Mouse (Mus musculus): ENCODE data around the gene Tcf7l1. TPM values are rescaled to one million over a fixed set of nuclear protein-coding genes. Genes with fewer than 3 reads are reported as not detected.

The Tcf7l1 gene
- total RNA-seq, 2 experiments from 2014 or later = 10.5 to 11.9 TPM

DNA sequence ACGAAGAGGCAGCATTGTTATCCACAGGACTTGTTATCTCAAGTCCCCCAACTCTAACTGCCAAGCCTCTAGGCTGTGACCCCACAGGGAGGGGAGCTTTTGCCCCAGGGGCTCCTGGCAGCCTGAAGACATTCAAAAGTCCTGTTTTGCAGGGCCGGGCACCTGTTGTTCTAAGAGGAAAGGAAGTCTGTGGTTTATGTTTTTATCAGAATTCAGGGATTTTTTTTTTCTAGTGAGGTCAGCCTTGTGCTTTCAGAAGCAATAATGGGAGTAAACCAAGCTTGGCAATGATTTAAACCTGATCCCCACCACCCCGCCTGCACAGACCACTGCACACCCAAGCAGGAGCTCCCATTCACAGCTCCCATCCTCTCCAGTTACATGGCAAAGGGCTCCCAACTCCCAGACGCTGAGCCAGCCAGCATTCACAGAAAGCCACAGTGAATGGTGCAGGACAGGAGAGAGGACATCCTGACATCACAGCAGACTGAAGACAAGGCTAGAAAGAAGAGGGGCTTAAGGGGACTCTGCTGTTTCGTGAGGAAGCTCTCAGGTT is 40.1 kb downstream of the Tcf7l1 start:
- DNase-seq = no peak
- intact Hi-C loops (cut with DNase I) = loop anchor here (2.0 kb wide), 1 partner anchor 68 kb away; no protein-coding TSS in a partner anchor

GRCm38 (mm10) chr6:72748421-72748820 is 40.6 kb downstream of the Tcf7l1 start:
- intact Hi-C loops (cut with DNase I) = loop anchor here (2.0 kb wide), 1 partner anchor 68 kb away; no protein-coding TSS in a partner anchor
- DNase-seq = no peak

DNA sequence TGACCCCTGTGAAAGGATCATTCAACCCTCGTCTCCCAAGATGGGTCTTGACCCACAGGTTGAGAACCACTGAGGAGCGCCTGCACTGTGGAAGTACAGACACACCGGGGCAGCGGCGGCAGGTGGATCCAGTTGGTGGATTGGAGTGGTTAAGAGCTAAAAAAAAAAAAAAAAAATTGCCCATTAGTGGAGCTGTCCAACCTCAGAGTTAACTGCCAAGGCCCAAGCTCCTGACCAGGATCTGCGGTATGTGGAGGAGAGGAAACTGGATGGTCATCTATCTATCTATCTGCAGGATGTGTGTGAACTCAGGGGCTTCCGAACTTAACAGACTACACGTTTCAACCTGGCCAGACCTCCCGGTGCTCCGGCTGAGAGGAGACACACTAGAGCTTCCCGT is 41.2 kb downstream of the Tcf7l1 start:
- intact Hi-C loops (cut with DNase I) = loop anchor here (2.0 kb wide), 1 partner anchor 67 kb away; no protein-coding TSS in a partner anchor
- no peak for DNase-seq

- intact Hi-C loops (cut with DNase I) = no loop called here
- no peak for DNase-seq
Measured at GRCm38 (mm10) chr6:72747156-72747555, 41.9 kb downstream of the Tcf7l1 start.

DNA sequence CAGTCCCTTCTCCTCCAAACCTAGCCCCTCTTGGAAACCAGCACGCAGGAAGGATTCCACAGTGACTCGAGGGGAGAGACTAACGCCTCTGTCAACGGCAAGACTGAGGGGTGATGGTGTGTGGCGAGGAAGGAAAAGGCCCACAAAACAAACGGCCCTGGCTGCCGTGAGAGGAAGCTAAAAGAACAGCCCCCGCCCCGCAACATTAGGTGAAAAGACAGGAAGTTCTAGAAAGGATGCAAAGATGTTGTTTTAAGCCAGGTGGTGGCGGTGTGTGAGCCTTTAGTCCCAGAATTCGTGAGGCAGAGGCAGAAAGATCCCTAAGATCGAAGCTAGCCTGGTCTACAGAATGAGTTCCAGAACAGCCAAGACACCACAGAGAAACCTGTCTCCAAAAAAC is 43.3 kb downstream of the Tcf7l1 start:
- DNase-seq = no peak

GRCm38 (mm10) chr6:72744144-72744800 is 44.8 kb downstream of the Tcf7l1 start:
- no peak for DNase-seq
- intact Hi-C loops (cut with DNase I) = no loop called here

More for the DNA sequence above, 43.3 kb downstream of the Tcf7l1 start:
- intact Hi-C loops (cut with DNase I) = no loop called here

GRCm38 (mm10) chr6:72743624-72744041 is 45.4 kb downstream of the Tcf7l1 start:
- intact Hi-C loops (cut with DNase I) = no loop called here
- DNase-seq = no peak

GRCm38 (mm10) chr6:72742331-72742730 is 46.7 kb downstream of the Tcf7l1 start:
- intact Hi-C loops (cut with DNase I) = no loop called here
- DNase-seq = no peak

- intact Hi-C loops (cut with DNase I) = no loop called here
- peak; percentile 39 to 41 for DNase-seq
Measured at GRCm38 (mm10) chr6:72740596-72741421, 48.2 kb downstream of the Tcf7l1 start.

DNA sequence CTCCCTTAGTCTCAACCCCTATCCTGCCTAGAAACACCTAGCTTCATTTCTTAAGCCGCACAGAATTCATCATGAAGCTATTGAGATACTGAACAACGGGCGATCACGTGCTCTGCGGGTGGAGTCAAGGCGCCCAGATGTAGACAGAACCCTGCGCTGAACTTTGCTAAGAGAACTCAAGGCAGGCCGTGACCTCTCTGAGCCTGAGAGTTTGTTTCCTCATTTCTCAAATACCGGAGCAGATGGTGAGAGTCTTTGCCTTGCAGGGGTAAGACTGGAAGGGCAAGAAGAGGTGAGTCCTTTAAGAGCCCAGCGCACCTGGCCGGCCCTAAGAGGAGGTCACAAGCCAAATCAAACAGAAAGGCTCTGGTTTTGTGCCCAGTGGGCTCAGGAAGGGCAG is 52.2 kb downstream of the Tcf7l1 start:
- no peak for DNase-seq
- intact Hi-C loops (cut with DNase I) = no loop called here

GRCm38 (mm10) chr6:72735206-72735605 is 53.8 kb downstream of the Tcf7l1 start:
- intact Hi-C loops (cut with DNase I) = no loop called here
- no peak for DNase-seq

DNA sequence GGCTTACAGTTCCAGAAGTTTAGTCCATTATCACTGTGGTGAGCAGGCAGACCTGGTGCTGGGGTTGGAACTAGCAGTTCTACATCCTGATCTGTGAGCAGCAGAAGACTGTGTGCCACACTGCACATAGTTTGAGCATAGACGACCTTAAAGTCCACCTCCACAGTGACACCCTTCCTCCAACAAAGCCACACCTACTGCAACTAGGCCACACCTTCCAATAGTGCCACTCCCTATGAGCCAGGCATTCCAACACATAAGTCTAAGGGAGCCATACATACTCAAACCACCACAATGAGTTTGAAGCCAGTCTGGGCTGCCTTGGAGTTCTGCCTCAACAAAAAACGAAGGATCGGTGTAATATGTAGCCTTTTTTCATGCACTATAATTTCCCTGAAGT is 55.7 kb downstream of the Tcf7l1 start:
- no peak for DNase-seq
- intact Hi-C loops (cut with DNase I) = no loop called here

- intact Hi-C loops (cut with DNase I) = no loop called here
- DNase-seq = no peak
Measured at GRCm38 (mm10) chr6:72732109-72732508, 56.9 kb downstream of the Tcf7l1 start.

DNA sequence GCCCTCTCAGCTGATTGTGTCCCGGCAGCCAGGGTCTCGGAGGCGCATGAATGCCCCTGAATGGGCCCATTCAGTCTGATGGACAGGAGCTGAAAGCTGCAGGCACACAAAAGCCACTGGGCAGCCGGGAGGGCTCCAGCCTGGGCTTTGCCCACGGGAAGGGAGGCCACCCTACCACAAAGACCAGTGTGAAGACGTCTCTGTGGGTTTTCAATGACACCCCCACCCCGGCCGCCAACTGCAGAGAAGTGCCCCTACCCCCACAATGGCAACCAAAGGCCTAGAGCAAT is 58.5 kb downstream of the Tcf7l1 start:
- intact Hi-C loops (cut with DNase I) = no loop called here

DNA sequence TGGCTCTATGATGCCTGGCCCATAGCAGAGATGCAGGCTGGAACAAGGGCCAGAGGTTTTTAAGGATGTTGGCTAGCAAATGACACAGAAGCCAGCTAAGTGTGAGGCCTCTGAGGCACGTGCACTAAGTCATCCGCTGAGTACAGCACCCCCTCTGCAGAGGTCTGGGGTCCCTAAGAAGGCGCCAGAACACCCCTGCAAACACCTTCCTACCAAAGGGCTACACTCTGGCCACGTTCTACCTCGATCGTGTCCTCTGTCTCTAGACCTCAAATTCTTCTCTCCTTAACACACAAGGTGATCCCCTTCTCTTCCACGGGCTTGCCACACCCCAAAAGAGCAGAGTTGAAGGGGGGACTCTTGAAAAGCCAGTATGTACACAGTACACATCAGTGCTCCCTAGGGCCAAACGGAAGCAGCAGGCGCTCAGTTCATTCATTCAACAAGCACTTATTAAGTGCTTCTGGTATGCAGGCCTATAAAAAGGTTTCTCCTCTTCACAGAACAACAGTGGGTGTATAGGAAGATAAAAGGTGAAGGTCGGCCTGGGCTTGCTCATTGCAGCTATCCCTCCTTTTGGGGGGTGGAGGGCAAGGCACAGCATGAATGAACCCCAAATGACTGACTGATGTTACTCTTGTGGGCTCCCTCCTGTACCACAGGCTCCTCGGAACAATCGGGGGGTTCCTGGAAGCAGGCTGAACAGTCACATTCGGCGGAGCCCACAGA is 59.1 kb downstream of the Tcf7l1 start:
- intact Hi-C loops (cut with DNase I) = no loop called here

More for the DNA sequence above, 58.5 kb downstream of the Tcf7l1 start:
- no peak for DNase-seq

GRCm38 (mm10) chr6:72727826-72728225 is 61.2 kb downstream of the Tcf7l1 start:
- DNase-seq = no peak
- intact Hi-C loops (cut with DNase I) = no loop called here

More for the DNA sequence above, 59.1 kb downstream of the Tcf7l1 start:
- no peak for DNase-seq

DNA sequence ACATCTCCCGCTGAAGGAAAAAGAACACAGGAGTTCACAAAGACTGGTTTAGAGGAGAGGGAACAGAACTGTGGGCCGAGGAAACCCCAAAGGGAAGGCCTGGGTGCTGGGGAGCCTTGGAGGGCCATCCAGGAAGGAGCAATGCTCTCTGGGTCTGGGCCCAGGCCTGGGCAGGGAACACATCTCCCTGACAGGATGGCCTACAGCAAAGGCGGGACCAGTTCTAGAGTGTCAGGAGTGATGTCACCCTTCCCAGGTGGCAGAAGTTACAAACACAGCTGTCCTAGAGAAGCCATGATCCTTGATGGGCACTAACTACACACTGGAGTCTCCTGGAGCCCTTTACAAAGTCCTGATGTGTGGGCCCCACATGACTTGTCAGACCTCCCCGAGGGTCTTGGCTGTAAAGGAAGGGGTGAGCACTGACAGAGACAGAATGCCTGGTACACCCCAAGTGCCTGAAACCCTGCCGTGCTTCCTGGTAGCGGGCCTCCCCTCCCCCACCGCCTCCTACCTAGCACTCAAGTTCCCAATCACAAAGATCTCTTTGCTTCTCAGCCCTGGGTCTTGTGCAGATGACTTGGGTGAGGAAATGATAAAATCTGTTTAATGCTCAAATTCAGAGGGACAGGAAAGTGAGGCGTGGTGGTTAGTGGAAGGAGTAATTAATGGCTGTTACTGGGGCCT is 64.4 kb downstream of the Tcf7l1 start:
- no peak for DNase-seq
- intact Hi-C loops (cut with DNase I) = no loop called here

- intact Hi-C loops (cut with DNase I) = no loop called here
Measured at GRCm38 (mm10) chr6:72723731-72724385, 65.2 kb downstream of the Tcf7l1 start.

GRCm38 (mm10) chr6:72723143-72723542 is 65.9 kb downstream of the Tcf7l1 start:
- no peak for DNase-seq
- intact Hi-C loops (cut with DNase I) = no loop called here

More at GRCm38 (mm10) chr6:72723731-72724385, 65.2 kb downstream of the Tcf7l1 start:
- DNase-seq = no peak

- intact Hi-C loops (cut with DNase I) = no loop called here
- DNase-seq = no peak
Measured at GRCm38 (mm10) chr6:72720852-72721251, 68.2 kb downstream of the Tcf7l1 start.

Measured in heart, postnatal 36 days (tissue).